24 mouse cellular contexts compared by ENCODE assay signal in genomic region chr9:57012393-57012792, GRCm38 (mm10). TPM values are rescaled to one million over a fixed set of nuclear protein-coding genes. Genes with fewer than 3 reads are reported as not detected.
DNase-seq lines count a peak whose midpoint lies in the region; ATAC-seq and TF ChIP-seq lines count a peak whose summit lies in the region.
"Had no signal": no experiment of that assay in that cellular context is flagged by ENCODE, and none has a peak within 500 bp of the region (broad histone marks: within the 10 kb centered on the region; RNA-seq: fewer than 3 reads in every experiment).

No protein-coding gene starts in this region.

- H3K4me1 ChIP-seq in stomach, postnatal 0 days (replicated peaks; ENCODE audit: control insufficient read depth, insufficient read depth): no peaks in the 10 kb centered on the region
- H3K4me1 ChIP-seq: embryonic facial prominence, embryonic 10.5 days; embryonic facial prominence, embryonic 12.5 days; forebrain, embryonic 13.5 days; forebrain, embryonic 15.5 days had no signal

- H3K36me3 ChIP-seq in stomach, postnatal 0 days (ENCODE audit: control insufficient read depth, insufficient read depth, low read length): 0 out of 2 replicates have a peak, but pooled peaks cover 2% of the 10 kb centered on the region

- H3K27ac ChIP-seq in stomach, postnatal 0 days (replicated peaks): no peak overlapping the region
- H3K27ac ChIP-seq in gastrocnemius, adult 2 months: no peak overlapping the region
- H3K27ac ChIP-seq: embryonic facial prominence, embryonic 10.5 days; embryonic facial prominence, embryonic 12.5 days; forebrain, embryonic 13.5 days; forebrain, embryonic 15.5 days had no signal

- no peak overlapping the region for H3K4me2 ChIP-seq in stomach, postnatal 0 days (replicated peaks; ENCODE audit: low read depth)
- H3K4me2 ChIP-seq: embryonic facial prominence, embryonic 12.5 days; forebrain, embryonic 13.5 days; forebrain, embryonic 15.5 days had no signal

- no peak overlapping the region for H3K9ac ChIP-seq in stomach, postnatal 0 days (ENCODE audit: low read length)
- H3K9ac ChIP-seq: embryonic facial prominence, embryonic 12.5 days; forebrain, embryonic 13.5 days; forebrain, embryonic 15.5 days; forebrain, postnatal 0 days had no signal

- H3K4me3 ChIP-seq in stomach, postnatal 0 days (ENCODE audit: low read depth, low read length): no peak overlapping the region
- H3K4me3 ChIP-seq in gastrocnemius, adult 2 months: no peak overlapping the region
- H3K4me3 ChIP-seq: embryonic facial prominence, embryonic 10.5 days; embryonic facial prominence, embryonic 12.5 days; erythroblast, embryonic 14.5 days; forebrain, embryonic 13.5 days; forebrain, embryonic 15.5 days had no signal

- DNase-seq in 416B (ENCODE audit: low read depth): peak; percentile 17
- DNase-seq in ES-CJ7 (ENCODE audit: low read depth, low spot score): peak; percentile 58
- DNase-seq in ZHBTc4 (ENCODE audit: low read depth, low spot score): peak; percentile 53
- DNase-seq in stomach, postnatal 0 days (ENCODE audit: low spot score): no peak
- DNase-seq in gastrocnemius, adult 2 months: no peak
- DNase-seq in right cerebral cortex, postnatal 14 days: no peak
- DNase-seq: adrenal gland, adult 2 months; adrenal gland, postnatal 14 days; adrenal gland, postnatal 36 days; B cell, adult 2 months; cerebellum, adult 11-12 months; cerebellum, adult 2 months; cerebellum, adult 9-10 months; cerebellum, postnatal 10 days; cerebellum, postnatal 25 days; forebrain, postnatal 0 days had no signal

- ATAC-seq in stomach, postnatal 0 days (ENCODE audit: low FRiP score, low TSS enrichment): no peak
- no peak for ATAC-seq in erythroblast, adult 5-6 weeks (replicated peaks; ENCODE audit: low FRiP score, poor library complexity, severe bottlenecking)
- ATAC-seq: CD4-positive, CD25-positive, alpha-beta regulatory T cell, adult 4 months; forebrain, embryonic 13.5 days; forebrain, embryonic 15.5 days; forebrain, postnatal 0 days had no signal

- no peaks in the 10 kb centered on the region for H3K27me3 ChIP-seq in stomach, postnatal 0 days (ENCODE audit: control insufficient read depth, insufficient read depth, low read length)
- H3K27me3 ChIP-seq: CH12.LX; embryonic facial prominence, embryonic 12.5 days; forebrain, embryonic 13.5 days; forebrain, embryonic 15.5 days had no signal

- no peak for TF ChIP-seq EP300 in stomach, postnatal 0 days (optimal IDR thresholded peaks at IDR 0.05)

- 0 out of 2 replicates have a peak, but pooled peaks cover 3% of the 10 kb centered on the region for H3K9me3 ChIP-seq in stomach, postnatal 0 days (ENCODE audit: control insufficient read depth, low read length)
- H3K9me3 ChIP-seq: embryonic facial prominence, embryonic 12.5 days; forebrain, embryonic 15.5 days had no signal

- intact Hi-C loops in gastrocnemius, adult 2 months (cut with DNase I): no loop called here

- TF ChIP-seq CTCF in stomach, postnatal 0 days (IDR thresholded peaks at IDR 0.05; ENCODE audit: low read depth): peak; percentile 9; the same call in 1 of the 2 replicates
- no peak for TF ChIP-seq CTCF in gastrocnemius, adult 2 months (IDR thresholded peaks at IDR 0.05)

- 74% methylated on average over 1 of the region's 1 CpGs for WGBS in stomach, postnatal 0 days

RNA-seq across cellular contexts. Expression of gene Ptpn9, which starts 17.7 kb away (rescaled TPM):
- 11.4 and 13.9 TPM in 2 replicates for polyA plus RNA-seq in stomach, postnatal 0 days (2015; fragmentation: Nextera tagmentation; extraction: Ambion mirVana)
- total RNA-seq in gastrocnemius, adult 2 months (2021): 1 to 10 TPM; 3.1 to 5.0 TPM
- total RNA-seq in erythroblast, adult 5-6 weeks (2015; ENCODE audit: low replicate concordance): 5.0 and 8.6 TPM in 2 replicates
- 2.4 and 3.1 TPM in 2 replicates for total RNA-seq in erythroblast, adult 5-6 weeks (2017; ENCODE audit: low replicate concordance)

RNA-seq across cellular contexts. Expression of gene Sin3a, which starts 59.4 kb away (rescaled TPM):
- polyA plus RNA-seq in stomach, postnatal 0 days (2015; fragmentation: Nextera tagmentation; extraction: Ambion mirVana): 10.4 and 10.6 TPM in 2 replicates
- 10 to 100 TPM; 17.1 to 18.7 TPM for total RNA-seq in gastrocnemius, adult 2 months (2021)
- 23.8 and 29.8 TPM in 2 replicates for total RNA-seq in erythroblast, adult 5-6 weeks (2015; ENCODE audit: low replicate concordance)
- 24.5 and 35.1 TPM in 2 replicates for total RNA-seq in erythroblast, adult 5-6 weeks (2017; ENCODE audit: low replicate concordance)

Comparison
In these comparisons a context has a peak if more than half of its experiments do, and no peak if none do; other contexts are left out.
1. DNase-seq: peak in 416B (single experiment), ES-CJ7 (single experiment) and ZHBTc4 (single experiment); none in stomach, postnatal 0 days (single experiment), gastrocnemius, adult 2 months (single experiment) and right cerebral cortex, postnatal 14 days (single experiment).